Comparison of ENCODE assay signal across 8 mouse cellular contexts in genomic region chr1:57394051-57394450, GRCm38 (mm10). TPM values are rescaled to one million over a fixed set of nuclear protein-coding genes. Genes with fewer than 3 reads are reported as not detected.
A peak's percentile ranks its signal among the peaks of the same experiment; 100 is the strongest.
DNase-seq lines count a peak whose midpoint lies in the region; ATAC-seq and TF ChIP-seq lines count a peak whose summit lies in the region.
"Had no signal": no experiment of that assay in that cellular context is flagged by ENCODE, and none has a peak within 500 bp of the region (broad histone marks: within the 10 kb centered on the region; RNA-seq: fewer than 3 reads in every experiment).

No protein-coding gene starts in this region.

- TF ChIP-seq CTCF in liver, adult 2 months (IDR thresholded peaks at IDR 0.05; ENCODE audit: low read depth, low read length): peak; percentile 30
- TF ChIP-seq CTCF in G1E (IDR thresholded peaks at IDR 0.05; ENCODE audit: low read depth, low read length): peak; percentile 58

- H3K9ac ChIP-seq in liver, adult 2 months (ENCODE audit: low read depth, low read length): no peak overlapping the region
- H3K9ac ChIP-seq in liver, embryonic 11.5 days (ENCODE audit: low read depth, low read length): no peak overlapping the region
- H3K9ac ChIP-seq in embryonic facial prominence, embryonic 11.5 days (replicated peaks; ENCODE audit: low read length): no peak overlapping the region
- H3K9ac ChIP-seq: midbrain, embryonic 12.5 days had no signal

- no peaks in the 10 kb centered on the region for H3K9me3 ChIP-seq in liver, embryonic 11.5 days (ENCODE audit: control insufficient read depth, low read length)
- H3K9me3 ChIP-seq in G1E (replicated peaks): no peaks in the 10 kb centered on the region
- no peaks in the 10 kb centered on the region for H3K9me3 ChIP-seq in embryonic facial prominence, embryonic 11.5 days (replicated peaks; ENCODE audit: control insufficient read depth, low read length)
- H3K9me3 ChIP-seq: midbrain, embryonic 12.5 days had no signal

- no peaks in the 10 kb centered on the region; the same call in 1 of the 2 replicates for H3K79me2 ChIP-seq in liver, adult 2 months (ENCODE audit: control insufficient read depth, insufficient read depth, low read length)

- peak; percentile 62 for DNase-seq in liver, adult 2 months (ENCODE audit: extremely low read depth, low read depth, low spot score)
- no peak for DNase-seq in liver, embryonic 11.5 days (ENCODE audit: low spot score)
- peak; percentile 21 for DNase-seq in G1E (ENCODE audit: low spot score)
- DNase-seq in adrenal gland, postnatal 14 days: peak; percentile 72
- peak; percentile 52 for DNase-seq in embryonic facial prominence, embryonic 11.5 days (ENCODE audit: low spot score)
- peak; percentile 46 to 64 for DNase-seq in left cerebral cortex, postnatal 25 days (ENCODE audit: low spot score in 2 of 2)
- DNase-seq in retina, postnatal 1 day: peak; percentile 68

- H3K4me3 ChIP-seq in liver, adult 2 months (ENCODE audit: insufficient read depth, low read depth, low read length): no peak overlapping the region
- H3K4me3 ChIP-seq in liver, embryonic 11.5 days (ENCODE audit: low read depth, low read length): no peak overlapping the region
- no peak overlapping the region for H3K4me3 ChIP-seq in G1E (ENCODE audit: low read depth, low read length)
- no peak overlapping the region for H3K4me3 ChIP-seq in embryonic facial prominence, embryonic 11.5 days (ENCODE audit: low read depth, low read length)
- H3K4me3 ChIP-seq: midbrain, embryonic 12.5 days had no signal

- H3K4me2 ChIP-seq in liver, embryonic 11.5 days: no peak overlapping the region
- H3K4me2 ChIP-seq in embryonic facial prominence, embryonic 11.5 days (ENCODE audit: low read depth, low read length): no peak overlapping the region
- H3K4me2 ChIP-seq: midbrain, embryonic 12.5 days had no signal

- no peaks in the 10 kb centered on the region for H3K27me3 ChIP-seq in liver, adult 2 months (ENCODE audit: control insufficient read depth, insufficient read depth, low read length)
- no peaks in the 10 kb centered on the region for H3K27me3 ChIP-seq in liver, embryonic 11.5 days (replicated peaks; ENCODE audit: control insufficient read depth, insufficient read depth, low read length)
- no peaks in the 10 kb centered on the region for H3K27me3 ChIP-seq in G1E (ENCODE audit: insufficient read depth, low read length)
- H3K27me3 ChIP-seq in embryonic facial prominence, embryonic 11.5 days (ENCODE audit: control insufficient read depth, insufficient read depth, low read length): no peaks in the 10 kb centered on the region
- H3K27me3 ChIP-seq: midbrain, embryonic 12.5 days had no signal

- 41% methylated on average over 3 of the region's 3 CpGs for WGBS in liver, adult 2 months
- WGBS in liver, embryonic 11.5 days: 60% methylated on average over 3 of the region's 3 CpGs
- WGBS in embryonic facial prominence, embryonic 11.5 days: 63% methylated on average over 3 of the region's 3 CpGs

- peaks cover 6% of the 10 kb centered on the region for H3K36me3 ChIP-seq in liver, adult 2 months (ENCODE audit: control insufficient read depth, insufficient read depth, low read length)
- H3K36me3 ChIP-seq in liver, embryonic 11.5 days (ENCODE audit: control insufficient read depth, insufficient read depth, low read length): peaks cover 5% of the 10 kb centered on the region; the same call in 1 of the 2 replicates
- H3K36me3 ChIP-seq in G1E (replicated peaks): peaks cover 79% of the 10 kb centered on the region
- H3K36me3 ChIP-seq in embryonic facial prominence, embryonic 11.5 days (replicated peaks; ENCODE audit: control insufficient read depth, insufficient read depth, low read depth, low read length): no peaks in the 10 kb centered on the region

- intact Hi-C loops in left cerebral cortex, postnatal 25 days (cut with DNase I): loop anchor here (5.0 kb wide), 1 partner anchor 1507 kb away; no protein-coding TSS in a partner anchor

- ATAC-seq in liver, embryonic 11.5 days (replicated peaks; ENCODE audit: low FRiP score): no peak
- ATAC-seq in G1E (ENCODE audit: extremely low read depth, insufficient number of reproducible peaks, low FRiP score, poor library complexity, severe bottlenecking): peak; percentile 31; the same call in 1 of the 2 replicates
- no peak for ATAC-seq in embryonic facial prominence, embryonic 11.5 days (replicated peaks; ENCODE audit: insufficient number of reproducible peaks, low FRiP score, low TSS enrichment, low read depth)

- no peak overlapping the region for H3K27ac ChIP-seq in liver, adult 2 months (replicated peaks; ENCODE audit: insufficient read depth, low read depth, low read length)
- H3K27ac ChIP-seq in liver, embryonic 11.5 days (ENCODE audit: low read depth, low read length): no peak overlapping the region
- H3K27ac ChIP-seq in embryonic facial prominence, embryonic 11.5 days (replicated peaks; ENCODE audit: low read depth, low read length): no peak overlapping the region
- H3K27ac ChIP-seq: midbrain, embryonic 12.5 days had no signal

- no peak for TF ChIP-seq POLR2A in liver, adult 2 months (IDR thresholded peaks at IDR 0.05; ENCODE audit: extremely low read depth, insufficient read depth, low read length)

- peaks cover 13% of the 10 kb centered on the region for H3K4me1 ChIP-seq in liver, adult 2 months (ENCODE audit: control insufficient read depth, insufficient read depth, low read length)
- no peaks in the 10 kb centered on the region for H3K4me1 ChIP-seq in liver, embryonic 11.5 days (replicated peaks; ENCODE audit: control insufficient read depth, insufficient read depth, low read length)
- H3K4me1 ChIP-seq in G1E (ENCODE audit: insufficient read depth, low read depth, low read length): no peaks in the 10 kb centered on the region
- H3K4me1 ChIP-seq in embryonic facial prominence, embryonic 11.5 days (ENCODE audit: control insufficient read depth, insufficient read depth, low read length): no peaks in the 10 kb centered on the region
- H3K4me1 ChIP-seq: midbrain, embryonic 12.5 days had no signal

RNA-seq across cellular contexts. Expression of gene Maip1, which starts 12.1 kb away (rescaled TPM):
- 6.1 and 7.2 TPM in 2 replicates for total RNA-seq in liver, adult 2 months (2014; rRNA removed)
- 3.5 and 3.8 TPM in 2 replicates for polyA plus RNA-seq in liver, adult 2 months (2012; rRNA removed)
- 17.5 and 17.8 TPM in 2 replicates for polyA plus RNA-seq in liver, embryonic 11.5 days (2014; fragmentation: Nextera tagmentation; extraction: Ambion mirVana)
- total RNA-seq in G1E (2014; fragmentation: Nextera tagmentation) (13.5 and 14.8 TPM in 2 replicates), G1E (2017) (18.7 and 19.0 TPM in 2 replicates)
- polyA plus RNA-seq in G1E (2012): 22.2 and 28.6 TPM in 2 replicates
- 13.3 and 13.9 TPM in 2 replicates for total RNA-seq in adrenal gland, postnatal 14 days (2021)
- 19.4 and 21.1 TPM in 2 replicates for polyA plus RNA-seq in embryonic facial prominence, embryonic 11.5 days (2014; fragmentation: Nextera tagmentation; extraction: Ambion mirVana)
- 10 to 100 TPM; 10.7 to 11.5 TPM for total RNA-seq in left cerebral cortex, postnatal 25 days (2021)

RNA-seq across cellular contexts. Expression of gene Tyw5, which starts 12.8 kb away (rescaled TPM):
- 22.5 and 23.0 TPM in 2 replicates for total RNA-seq in liver, adult 2 months (2014; rRNA removed)
- 3.9 and 5.2 TPM in 2 replicates for polyA plus RNA-seq in liver, adult 2 months (2012; rRNA removed)
- polyA plus RNA-seq in liver, embryonic 11.5 days (2014; fragmentation: Nextera tagmentation; extraction: Ambion mirVana): 27.1 and 27.5 TPM in 2 replicates
- total RNA-seq in G1E (2014; fragmentation: Nextera tagmentation): 67.6 and 94.2 TPM in 2 replicates
- 65.2 and 72.7 TPM in 2 replicates for total RNA-seq in G1E (2017)
- polyA plus RNA-seq in G1E (2012): 1.5 and 1.6 TPM in 2 replicates
- 12.5 and 16.2 TPM in 2 replicates for total RNA-seq in adrenal gland, postnatal 14 days (2021)
- 27.0 and 29.1 TPM in 2 replicates for polyA plus RNA-seq in embryonic facial prominence, embryonic 11.5 days (2014; fragmentation: Nextera tagmentation; extraction: Ambion mirVana)
- total RNA-seq in left cerebral cortex, postnatal 25 days (2021): 10 to 100 TPM; 21.4 to 26.9 TPM

RNA-seq across cellular contexts. Expression of gene 1700066M21Rik, which starts 16.6 kb away (rescaled TPM):
- 27.2 and 31.7 TPM in 2 replicates for total RNA-seq in liver, adult 2 months (2014; rRNA removed)
- 31.2 and 31.4 TPM in 2 replicates for polyA plus RNA-seq in liver, adult 2 months (2012; rRNA removed)
- 15.5 and 18.0 TPM in 2 replicates for polyA plus RNA-seq in liver, embryonic 11.5 days (2014; fragmentation: Nextera tagmentation; extraction: Ambion mirVana)
- 25.5 and 27.6 TPM in 2 replicates for total RNA-seq in G1E (2014; fragmentation: Nextera tagmentation)
- 27.2 and 28.4 TPM in 2 replicates for total RNA-seq in G1E (2017)
- 14.6 and 24.1 TPM in 2 replicates for polyA plus RNA-seq in G1E (2012)
- total RNA-seq in adrenal gland, postnatal 14 days (2021): 6.2 and 6.6 TPM in 2 replicates
- polyA plus RNA-seq in embryonic facial prominence, embryonic 11.5 days (2014; fragmentation: Nextera tagmentation; extraction: Ambion mirVana): 16.7 and 18.2 TPM in 2 replicates
- 10 to 100 TPM; 21.6 to 24.6 TPM for total RNA-seq in left cerebral cortex, postnatal 25 days (2021)
